Mouse (Mus musculus) gastrocnemius, adult 2 months (tissue): ENCODE results near the gene Tmem259. TPM values are rescaled to one million over a fixed set of nuclear protein-coding genes. Genes with fewer than 3 reads are reported as not detected.

Experiments
- DNase-seq: peaks from one replicate; pipeline ENCODE4 v3.0.0; 2022
- H3K27ac ChIP-seq: fragments of 200-600 bp; 2 replicates; pipeline ENCODE4 v1.8.1; 2022; ENCODE audit warnings: mild to moderate bottlenecking
- H3K4me3 ChIP-seq: fragments of 200-600 bp; 2 replicates; pipeline ENCODE4 v1.8.1; 2022; ENCODE audit warnings: mild to moderate bottlenecking, moderate library complexity
- CTCF ChIP-seq: fragments of 200-600 bp; IDR thresholded peaks from 2 replicates; pipeline ENCODE4 v1.8.1; 2022; ENCODE audit warnings: antibody characterized with exemption, mild to moderate bottlenecking, moderate library complexity
- intact Hi-C: fragments of 180-260 bp; cut with DNase I; formaldehyde crosslinking; loops from one replicate; pipeline ENCODE4 v1.15.1; 2025
- total RNA-seq, 2 experiments: library from RNA; stranded (reverse); gene quantifications; 2 replicates each; pipeline ENCODE4 v1.2.3; 2021

Gene Tmem259
- total RNA-seq, 2 experiments from 2014 or later: 70.9 to 75.1 TPM

DNA sequence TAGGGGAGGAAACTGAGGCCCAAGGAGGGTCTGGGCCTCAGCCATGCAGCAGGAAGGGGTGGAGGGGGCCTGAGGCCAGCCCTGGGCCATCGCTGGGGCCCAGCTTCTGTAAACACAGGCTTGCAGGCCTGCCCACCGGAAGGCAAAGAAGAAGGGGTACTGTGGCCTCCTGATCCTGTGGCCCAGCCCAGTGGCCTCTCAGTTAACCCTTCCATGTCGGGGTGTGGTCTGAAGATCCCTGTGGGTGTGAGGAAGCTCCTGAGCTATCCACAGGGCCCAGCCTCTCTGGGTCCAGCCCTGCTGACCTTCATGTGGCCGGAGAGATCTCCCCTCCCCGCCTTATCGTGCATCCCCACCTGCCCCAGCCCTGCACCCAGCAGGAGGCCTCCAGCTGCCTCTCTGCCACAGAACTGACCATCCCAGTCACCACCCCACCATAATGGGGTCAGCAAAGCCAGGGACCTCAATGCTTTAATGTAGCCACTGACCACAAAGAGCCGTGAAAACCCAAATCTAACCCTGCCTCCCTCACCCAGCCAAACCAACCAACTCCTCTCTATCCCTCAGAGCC lies 37.3 kb downstream of the Tmem259 start:
- DNase-seq: no peak
- no peak overlapping the region for H3K4me3 ChIP-seq
- intact Hi-C loops: no loop called here
- no peak for TF ChIP-seq CTCF
- H3K27ac ChIP-seq: no peak overlapping the region

DNA sequence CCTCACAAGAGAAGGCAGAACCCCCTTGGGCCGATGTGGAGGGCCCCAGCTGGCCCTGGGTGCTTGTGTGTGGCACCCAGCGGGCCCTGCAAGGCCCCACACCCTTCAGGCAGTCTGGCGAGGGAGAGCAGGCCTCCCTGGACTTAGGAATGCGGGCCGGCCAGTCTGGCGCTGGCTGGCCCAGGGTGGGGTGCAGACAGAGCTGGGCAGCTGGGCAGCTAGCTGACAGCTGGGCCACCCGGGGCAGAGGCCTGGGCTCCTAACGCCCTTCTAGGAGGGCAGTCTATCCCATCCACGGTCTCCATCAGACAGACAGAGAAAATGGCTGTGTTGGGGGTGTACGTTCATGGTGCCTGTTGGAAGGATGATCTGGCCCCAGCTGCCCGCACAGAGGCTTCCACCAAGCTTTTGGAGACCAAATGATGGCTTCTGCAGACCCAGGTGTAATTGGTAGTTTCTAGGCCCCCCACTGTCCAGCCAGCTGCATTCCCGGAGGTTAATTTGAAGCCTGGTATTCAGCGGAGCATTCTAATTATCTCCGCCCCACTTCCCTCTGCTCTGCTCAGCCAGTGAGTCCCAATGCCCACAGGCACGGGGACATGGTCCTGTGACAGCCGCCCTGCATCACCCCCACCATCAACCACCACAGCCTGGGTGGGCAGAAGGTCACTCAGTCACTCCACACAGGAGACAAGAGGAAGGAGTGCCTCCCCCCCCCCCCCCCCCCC lies 38.5 kb downstream of the Tmem259 start:
- no peak for TF ChIP-seq CTCF
- Histone ChIP-seq H3K27ac (no peak overlapping the region), H3K4me3 (no peak overlapping the region)
- DNase-seq: no peak
- intact Hi-C loops: no loop called here

DNA sequence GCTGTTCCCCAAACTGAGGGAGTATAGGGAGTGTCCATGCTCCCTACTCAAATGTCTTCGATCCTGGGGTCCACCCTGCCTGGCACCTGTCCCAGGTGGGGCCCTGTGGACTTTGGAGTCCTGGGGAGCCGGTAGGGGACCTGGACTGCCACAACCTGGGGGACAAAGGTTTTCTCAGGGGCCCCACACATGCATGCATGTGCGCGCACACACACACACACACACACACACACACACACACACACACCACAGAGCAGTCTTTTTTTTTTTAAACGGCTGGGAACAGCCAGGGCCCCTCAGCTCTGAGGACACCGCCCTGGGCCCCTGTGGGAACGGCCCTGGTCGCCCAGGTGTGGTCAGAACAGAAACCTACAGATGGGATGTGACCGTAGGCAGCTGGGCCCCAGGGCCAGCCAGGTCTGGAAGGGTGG lies 40.6 kb downstream of the Tmem259 start:
- Histone ChIP-seq H3K27ac (no peak overlapping the region), H3K4me3 (no peak overlapping the region)
- TF ChIP-seq CTCF: no peak
- intact Hi-C loops: no loop called here
- no peak for DNase-seq

DNA sequence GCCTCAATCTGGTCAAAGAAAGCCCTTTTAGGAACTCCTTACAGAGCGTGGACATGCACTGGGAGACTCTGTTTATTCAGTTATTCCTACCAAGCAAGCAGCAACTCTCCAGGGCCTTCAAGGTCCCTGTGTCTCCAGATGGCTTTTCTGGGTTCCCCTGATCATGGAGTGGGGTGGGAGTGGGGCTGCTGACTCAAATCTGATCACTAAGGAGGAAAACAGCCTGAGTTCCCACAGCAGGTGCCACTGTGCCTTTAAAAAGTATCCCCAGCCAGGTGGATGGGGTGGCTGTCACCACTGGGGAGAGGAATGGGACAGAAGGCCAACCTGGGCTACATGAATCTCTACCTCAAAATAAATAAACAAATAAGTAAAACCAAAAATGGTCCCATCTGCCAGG lies 41.1 kb downstream of the Tmem259 start:
- H3K4me3 ChIP-seq: no peak overlapping the region
- H3K27ac ChIP-seq: no peak overlapping the region
- DNase-seq: no peak
- intact Hi-C loops: no loop called here
- TF ChIP-seq CTCF: no peak

DNA sequence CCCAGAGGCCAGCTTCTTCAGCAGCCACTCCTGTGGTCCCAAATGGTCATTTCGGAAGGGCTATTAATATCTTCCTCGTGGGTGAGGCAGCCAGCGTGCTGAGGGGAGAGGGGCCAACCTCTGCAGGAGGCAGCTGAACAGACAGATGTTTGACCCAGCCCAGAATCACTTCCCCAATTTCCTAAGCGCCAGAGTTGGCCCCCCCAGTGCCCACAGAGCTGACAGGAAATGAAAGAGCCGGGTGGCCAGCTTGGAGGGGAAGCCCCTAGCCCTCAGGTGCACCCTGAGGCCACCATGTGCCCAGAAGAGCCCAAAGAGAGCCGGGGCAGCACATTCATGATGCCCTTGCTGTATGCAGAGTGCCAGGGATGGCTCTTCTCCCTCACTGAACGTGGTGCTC lies 43.4 kb downstream of the Tmem259 start:
- no peak for TF ChIP-seq CTCF
- DNase-seq: peak; percentile 48
- Histone ChIP-seq H3K4me3 (no peak overlapping the region), H3K27ac (no peak overlapping the region)
- intact Hi-C loops: no loop called here

DNA sequence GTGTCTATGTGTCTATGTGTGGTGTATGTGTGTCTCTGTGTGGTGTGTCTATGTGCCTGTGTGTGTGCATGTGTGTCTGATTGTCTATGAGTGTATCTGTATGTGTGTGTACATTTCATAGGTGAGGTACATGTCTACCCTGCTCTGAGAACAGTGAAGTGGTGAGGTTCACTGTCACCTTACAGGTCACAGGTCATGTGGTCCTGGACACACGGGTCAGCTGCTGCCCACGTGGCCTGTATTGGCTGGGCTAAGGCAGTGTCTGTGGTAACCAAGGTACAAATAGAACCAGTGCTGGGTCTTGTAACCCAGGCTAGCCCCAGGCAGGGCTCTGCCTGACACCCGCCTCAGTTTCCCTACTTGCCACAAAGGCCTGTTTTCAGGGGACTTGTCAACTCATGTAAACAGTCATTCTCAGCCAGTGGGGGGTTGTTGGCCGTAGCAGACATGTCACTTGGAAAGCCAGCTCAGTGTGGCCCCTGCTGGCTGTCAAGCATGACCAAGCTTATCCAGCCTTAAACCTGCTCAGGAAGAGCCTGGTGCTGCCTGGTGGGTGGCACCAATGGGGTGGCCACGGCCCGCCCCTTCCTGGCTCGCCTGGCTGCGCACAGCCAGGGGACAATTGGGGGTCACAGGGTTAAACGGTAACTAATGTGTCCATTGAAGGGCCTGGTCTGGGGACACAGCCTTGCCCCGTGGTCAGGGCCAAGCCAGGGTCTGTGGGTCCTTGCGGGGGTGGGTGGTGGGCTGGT lies 46.2 kb downstream of the Tmem259 start:
- DNase-seq: no peak
- no peak overlapping the region for H3K27ac ChIP-seq
- no peak overlapping the region for H3K4me3 ChIP-seq
- no peak for TF ChIP-seq CTCF
- intact Hi-C loops: loop anchor here (2.0 kb wide), 1 partner anchor 15 kb away; no protein-coding TSS in a partner anchor

DNA sequence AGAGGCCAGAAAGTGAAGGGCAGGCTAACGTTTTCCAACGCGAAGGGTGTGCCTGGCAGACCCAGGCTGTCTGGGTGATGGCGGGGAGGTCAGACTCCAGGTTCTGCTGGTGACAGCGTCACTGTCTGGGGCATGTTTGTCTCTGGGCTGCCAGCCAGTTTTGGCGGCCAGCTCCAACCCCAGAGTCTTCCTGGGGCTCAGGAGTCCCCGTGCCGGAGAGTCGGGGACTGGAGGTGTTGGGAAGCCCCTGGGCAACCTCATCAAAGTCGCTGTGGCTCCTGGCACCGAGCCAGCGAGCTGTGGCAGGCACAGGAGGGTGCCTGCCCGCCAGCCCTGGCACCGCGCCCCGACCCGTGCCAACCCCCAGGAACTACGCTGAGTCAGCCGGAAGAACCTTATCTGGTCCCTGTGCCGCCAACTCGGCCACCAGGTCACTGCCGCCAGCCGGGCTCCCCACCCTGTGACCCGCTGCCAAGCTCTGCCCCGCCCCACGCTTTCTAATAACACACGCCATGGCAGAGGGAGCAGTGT lies 47.2 kb downstream of the Tmem259 start:
- intact Hi-C loops: loop anchor here (2.0 kb wide), 1 partner anchor 16 kb away; no protein-coding TSS in a partner anchor
- peak; percentile 88 for DNase-seq
- TF ChIP-seq CTCF: no peak
- peak overlapping the region; percentile 63 for H3K27ac ChIP-seq
- H3K4me3 ChIP-seq: peak overlapping the region; percentile 55

DNA sequence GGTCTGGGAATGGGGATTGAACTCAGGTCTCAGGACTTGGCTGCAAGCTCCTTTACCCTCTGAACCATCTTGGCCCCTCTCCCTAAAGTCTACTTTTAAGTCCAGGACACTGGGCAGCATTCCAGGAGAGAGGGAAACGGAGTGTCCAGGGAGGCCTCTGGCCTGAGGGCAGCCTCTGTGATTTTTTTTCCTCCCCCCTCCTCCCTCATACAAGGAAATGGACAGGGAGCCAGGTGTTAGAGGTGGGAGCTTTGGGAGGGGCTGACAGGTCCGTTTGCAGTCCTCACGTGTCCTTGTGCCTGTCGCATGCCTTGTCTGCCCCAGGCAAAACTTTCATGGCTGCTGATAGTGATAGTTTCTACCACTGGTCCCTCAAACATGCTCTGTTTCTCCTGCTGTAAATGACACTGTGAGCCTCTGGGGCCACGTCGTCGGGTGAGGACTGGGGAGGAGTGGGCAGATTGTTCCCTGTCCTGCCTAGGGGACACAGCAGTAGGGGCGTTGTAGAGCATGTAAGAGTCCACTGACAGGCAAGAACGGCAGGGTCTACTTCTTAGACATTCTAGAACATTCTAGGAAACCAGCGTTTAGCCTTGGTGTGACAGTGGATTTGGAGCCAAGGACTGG lies 47.7 kb downstream of the Tmem259 start:
- peak overlapping the region; percentile 63 for H3K27ac ChIP-seq
- TF ChIP-seq CTCF: no peak

DNA sequence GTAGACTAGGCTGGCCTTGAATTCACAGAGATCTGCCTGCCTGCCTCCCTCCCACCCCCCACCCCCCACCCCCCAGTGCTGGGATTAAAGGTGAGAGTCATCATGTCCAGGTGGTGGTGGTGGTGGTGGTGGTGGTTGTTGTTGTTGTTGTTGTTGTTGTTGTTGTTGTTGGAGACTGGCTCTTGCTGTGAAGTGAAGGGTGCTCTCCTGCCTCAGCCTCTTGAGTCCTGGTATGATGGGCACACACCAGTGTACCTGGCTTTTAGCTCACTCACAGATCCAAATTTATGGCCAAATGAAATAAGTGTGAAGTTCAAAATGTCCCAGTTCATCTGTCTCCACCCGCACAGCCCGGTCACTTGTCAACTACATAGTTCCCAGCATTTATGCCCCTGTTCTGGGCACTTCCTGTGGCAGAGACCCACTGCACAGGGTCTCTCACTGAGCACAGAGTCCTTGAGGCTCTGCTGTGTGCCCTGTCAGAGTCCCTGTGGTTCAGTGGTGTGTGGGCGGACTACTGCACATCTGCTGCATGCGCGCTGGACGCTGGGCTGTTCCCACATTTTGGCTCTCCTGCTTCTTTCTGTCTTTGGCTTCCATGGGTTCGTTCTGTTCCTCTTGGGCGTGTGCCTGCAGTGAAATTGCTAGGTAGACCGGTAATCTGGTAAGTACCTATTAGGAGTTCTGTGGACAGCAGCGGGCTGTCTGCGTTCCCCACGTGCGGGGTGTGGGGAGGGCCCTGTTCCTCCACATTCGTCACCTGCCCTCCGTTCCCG lies 49.1 kb downstream of the Tmem259 start:
- DNase-seq: no peak
- TF ChIP-seq CTCF: no peak
- intact Hi-C loops: no loop called here
- H3K27ac ChIP-seq: peak overlapping the region; percentile 77
- 0 out of 2 replicates have a peak overlapping the region, but pooled peaks have one; percentile 5 for H3K4me3 ChIP-seq

More for the DNA sequence above, 47.7 kb downstream of the Tmem259 start:
- intact Hi-C loops: loop anchor here (2.0 kb wide), 1 partner anchor 16 kb away; no protein-coding TSS in a partner anchor
- no peak for DNase-seq
- peak overlapping the region; percentile 55 for H3K4me3 ChIP-seq

DNA sequence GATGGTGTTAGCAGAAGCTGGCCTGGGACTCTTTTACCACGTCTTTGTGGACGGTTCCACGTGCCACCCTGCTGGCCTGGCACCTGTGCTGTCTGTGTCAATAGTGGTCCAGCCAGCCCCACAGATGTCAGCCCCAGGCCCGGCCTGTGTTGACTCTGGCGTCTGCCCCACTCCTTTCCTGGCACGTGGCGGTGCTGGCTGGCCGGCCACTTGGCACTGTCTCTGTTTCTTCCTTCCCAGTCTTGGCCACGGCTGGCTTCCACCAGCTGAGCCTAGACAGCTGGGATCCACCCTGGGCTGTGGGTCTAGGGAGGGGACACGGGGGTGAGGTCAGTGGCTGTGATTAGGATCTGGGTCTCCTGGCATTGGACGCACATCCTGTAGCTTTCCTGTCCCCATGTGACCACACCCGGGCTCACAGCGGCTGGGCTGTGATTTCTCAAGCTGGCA lies 49.8 kb downstream of the Tmem259 start:
- Histone ChIP-seq H3K4me3 (peak overlapping the region; percentile 5), H3K27ac (peak overlapping the region; percentile 77)
- intact Hi-C loops: no loop called here
- DNase-seq: peak; percentile 96
- TF ChIP-seq CTCF: no peak

DNA sequence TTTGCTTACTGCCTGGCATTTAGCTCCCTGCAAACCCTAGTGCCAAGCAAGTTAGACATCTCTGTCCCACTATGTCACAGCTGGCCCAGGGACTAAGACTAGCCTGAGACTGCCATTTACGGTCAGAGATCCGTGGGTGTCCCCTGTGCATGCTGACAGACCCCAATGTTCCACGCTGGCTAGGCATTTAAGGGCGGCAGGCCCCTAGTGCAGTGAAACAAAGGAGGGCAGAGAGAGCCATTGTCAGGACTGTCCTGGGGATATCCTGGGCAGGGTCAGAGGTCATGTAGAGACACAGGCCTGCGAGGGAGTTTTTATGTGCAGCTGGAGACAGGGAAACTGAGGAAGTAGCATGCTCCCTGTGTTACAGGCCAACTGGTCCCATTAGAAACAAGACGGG lies 50.3 kb downstream of the Tmem259 start:
- H3K27ac ChIP-seq: peak overlapping the region; percentile 77
- intact Hi-C loops: no loop called here

More for the DNA sequence above, 50.3 kb downstream of the Tmem259 start:
- peak overlapping the region; percentile 5 for H3K4me3 ChIP-seq
- no peak for DNase-seq
- no peak for TF ChIP-seq CTCF
